In genomic region chr7:34753140-34753886, GRCm38 (mm10) we compare ENCODE assay signal across 10 mouse cellular contexts. TPM values are rescaled to one million over a fixed set of nuclear protein-coding genes. Genes with fewer than 3 reads are reported as not detected.
DNase-seq lines count a peak whose midpoint lies in the region; ATAC-seq lines count a peak whose summit lies in the region.
"Had no signal": no experiment of that assay in that cellular context is flagged by ENCODE, and none has a peak within 500 bp of the region (broad histone marks: within the 10 kb centered on the region; RNA-seq: fewer than 3 reads in every experiment).

No protein-coding gene starts in this region.

- no peak overlapping the region for H3K9ac ChIP-seq in forebrain, embryonic 14.5 days (ENCODE audit: low read length)
- no peak overlapping the region for H3K9ac ChIP-seq in midbrain, embryonic 15.5 days

- H3K4me1 ChIP-seq in megakaryocyte, embryonic 14.5 days: no peaks in the 10 kb centered on the region
- peaks cover 10% of the 10 kb centered on the region for H3K4me1 ChIP-seq in forebrain, embryonic 14.5 days (ENCODE audit: control insufficient read depth, insufficient read depth, low read length)
- peaks cover 27% of the 10 kb centered on the region for H3K4me1 ChIP-seq in midbrain, embryonic 15.5 days

- WGBS in forebrain, embryonic 14.5 days: 54% methylated on average over 32 of the region's 32 CpGs
- 47% methylated on average over 32 of the region's 32 CpGs for WGBS in midbrain, embryonic 15.5 days

- no peaks in the 10 kb centered on the region for H3K27me3 ChIP-seq in megakaryocyte, embryonic 14.5 days (replicated peaks)
- no peaks in the 10 kb centered on the region for H3K27me3 ChIP-seq in forebrain, embryonic 14.5 days (replicated peaks; ENCODE audit: control insufficient read depth, insufficient read depth, low read length)
- H3K27me3 ChIP-seq in midbrain, embryonic 15.5 days (replicated peaks): no peaks in the 10 kb centered on the region

- H3K36me3 ChIP-seq in megakaryocyte, embryonic 14.5 days (replicated peaks; ENCODE audit: low read length): no peaks in the 10 kb centered on the region
- H3K36me3 ChIP-seq in forebrain, embryonic 14.5 days (ENCODE audit: control insufficient read depth, insufficient read depth, low read length): no peaks in the 10 kb centered on the region
- H3K36me3 ChIP-seq in midbrain, embryonic 15.5 days (replicated peaks): no peaks in the 10 kb centered on the region

- H3K9me3 ChIP-seq in megakaryocyte, embryonic 14.5 days: peaks cover 43% of the 10 kb centered on the region
- H3K9me3 ChIP-seq in forebrain, embryonic 14.5 days (replicated peaks; ENCODE audit: control insufficient read depth, low read length): no peaks in the 10 kb centered on the region
- no peaks in the 10 kb centered on the region; the same call in 1 of the 2 replicates for H3K9me3 ChIP-seq in midbrain, embryonic 15.5 days

- H3K27ac ChIP-seq in forebrain, embryonic 14.5 days (ENCODE audit: low read depth, low read length): peak overlapping the region; percentile 27; the same call in 1 of the 2 replicates
- peak overlapping the region; percentile 49 for H3K27ac ChIP-seq in midbrain, embryonic 15.5 days

- peak; percentile 33 for DNase-seq in embryo, embryonic 11 days
- no peak for DNase-seq in embryo, embryonic 9.5 days (ENCODE audit: extremely low spot score)
- peak; percentile 59 for DNase-seq in forebrain, embryonic 14.5 days (ENCODE audit: low spot score)
- DNase-seq in urinary bladder, postnatal 4 days (ENCODE audit: low spot score in 2 of 2): no peak
- no peak for DNase-seq in frontal cortex, postnatal 14 days (ENCODE audit: low spot score in 2 of 2)
- DNase-seq: kidney, adult 9 months had no signal

- H3K4me3 ChIP-seq in megakaryocyte, embryonic 14.5 days (replicated peaks): peak overlapping the region; percentile 31
- no peak overlapping the region for H3K4me3 ChIP-seq in forebrain, embryonic 14.5 days (ENCODE audit: low read depth, low read length)
- no peak overlapping the region for H3K4me3 ChIP-seq in midbrain, embryonic 15.5 days

- no peak for ATAC-seq in megakaryocyte, adult 5-6 weeks (ENCODE audit: poor library complexity, severe bottlenecking)
- ATAC-seq in forebrain, embryonic 14.5 days: peak; percentile 40
- ATAC-seq in midbrain, embryonic 15.5 days (replicated peaks): peak; percentile 53; the same call in 1 of the 2 replicates

- H3K4me2 ChIP-seq in forebrain, embryonic 14.5 days (ENCODE audit: low read length): peak overlapping the region; percentile 31; the same call in 1 of the 2 replicates
- H3K4me2 ChIP-seq in midbrain, embryonic 15.5 days: peak overlapping the region; percentile 32

RNA-seq across cellular contexts. Expression of gene Chst8, which starts 59.2 kb away (rescaled TPM):
- 0.13 TPM in 1 of 2 replicates, not detected in the other for polyA plus RNA-seq in megakaryocyte, embryonic 14.5 days (2012; ENCODE audit: insufficient read depth, low replicate concordance)
- total RNA-seq in megakaryocyte, adult 5-6 weeks (2015): not detected in 2 replicates
- total RNA-seq in megakaryocyte, adult 5-6 weeks (2017): not detected in 2 replicates
- polyA plus RNA-seq in forebrain, embryonic 14.5 days (2014; fragmentation: Nextera tagmentation; extraction: Ambion mirVana): 9.2 and 10.4 TPM in 2 replicates
- 17.1 TPM in 2 replicates for polyA plus RNA-seq in midbrain, embryonic 15.5 days (2015; fragmentation: Nextera tagmentation; extraction: Ambion mirVana)
- total RNA-seq: heart, adult 8-10 months had no signal

Comparison
In these comparisons a context has a peak if more than half of its experiments do, and no peak if none do; other contexts are left out.
1. DNase-seq: peak in embryo, embryonic 11 days (single experiment) and forebrain, embryonic 14.5 days (single experiment); none in embryo, embryonic 9.5 days (single experiment), urinary bladder, postnatal 4 days (0 of 2) and frontal cortex, postnatal 14 days (0 of 2).